Mouse (Mus musculus) limb, embryonic 15.5 days (tissue): ENCODE measurements around the gene Crabp2. TPM values are rescaled to one million over a fixed set of nuclear protein-coding genes. Genes with fewer than 3 reads are reported as not detected.

Source experiments
- ATAC-seq: fragments of 200-750 bp; cut with Nextera tagmentation; 2 replicates; pipeline ENCODE4 v1.8.0; 2017; ENCODE audit warnings: low read depth, moderate TSS enrichment; ENCODE audit not compliant: insufficient number of reproducible peaks, low FRiP score, low TSS enrichment
- H3K27ac ChIP-seq: fragments of 300-500 bp; sonication (generic); 2 replicates; pipeline ENCODE4 v1.5.1; 2015; ENCODE audit warnings: moderate library complexity, mild to moderate bottlenecking, inconsistent platforms
- H3K27me3 ChIP-seq: fragments of 300-500 bp; sonication (generic); 2 replicates; pipeline ENCODE4 v1.6.1; 2015; ENCODE audit warnings: inconsistent platforms
- H3K36me3 ChIP-seq: fragments of 300-500 bp; sonication (generic); 2 replicates; pipeline ENCODE4 v1.6.1; 2015; ENCODE audit warnings: inconsistent platforms
- H3K4me1 ChIP-seq: fragments of 300-500 bp; sonication (generic); 2 replicates; pipeline ENCODE4 v1.6.1; 2015; ENCODE audit warnings: inconsistent platforms
- H3K4me2 ChIP-seq: fragments of 300-500 bp; sonication (generic); 2 replicates; pipeline ENCODE4 v1.6.1; 2015; ENCODE audit warnings: mild to moderate bottlenecking, inconsistent platforms
- H3K4me3 ChIP-seq: fragments of 300-500 bp; sonication (generic); 2 replicates; pipeline ENCODE4 v1.5.1; 2015; ENCODE audit warnings: mild to moderate bottlenecking, inconsistent platforms
- H3K9ac ChIP-seq: fragments of 300-500 bp; sonication (generic); 2 replicates; pipeline ENCODE4 v1.6.1; 2015; ENCODE audit warnings: inconsistent platforms
- H3K9me3 ChIP-seq: fragments of 300-500 bp; sonication (generic); 2 replicates; pipeline ENCODE4 v1.6.1; 2016; ENCODE audit warnings: inconsistent platforms
- WGBS: fragments of 180-500 bp; shearing (Covaris S2); methylation state at CpG from one replicate; pipeline ENCODE4 v1.1.7; 2015; 5-methylcytosine and 5-hydroxymethylcytosine counted together
- polyA plus RNA-seq: library from polyadenylated mRNA; unstranded; fragments of >200 nt; fragmentation: Nextera tagmentation; extraction: Ambion mirVana; gene quantifications from 2 replicates; pipeline ENCODE4 v1.2.1, GENCODE M21; 2015

Gene Crabp2
- polyA plus RNA-seq, 1 experiment from 2014 or later: 274 TPM

DNA sequence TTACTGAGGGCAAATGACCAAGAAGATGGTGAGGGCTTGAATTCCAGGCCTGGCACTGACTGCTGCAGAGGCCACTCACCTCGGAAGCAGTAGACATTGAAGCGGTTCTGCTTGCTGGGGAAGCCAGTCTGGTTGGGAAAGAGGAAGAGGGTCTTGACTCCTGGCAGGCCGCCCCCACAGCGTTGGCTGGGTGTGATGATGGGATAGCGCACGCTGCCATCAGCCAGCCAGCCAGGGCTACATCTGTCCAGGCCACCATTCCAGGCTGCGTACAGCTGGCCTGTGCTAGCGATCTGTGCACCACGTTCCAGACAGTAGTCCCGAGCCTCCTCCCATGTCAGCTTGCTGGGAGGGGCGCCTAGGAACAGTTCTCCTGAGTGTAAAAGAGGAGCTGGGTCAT lies 46.9 kb downstream of the Crabp2 start:
- H3K27ac ChIP-seq: no peak overlapping the region
- H3K4me1 ChIP-seq: peaks cover 24% of the 10 kb centered on the region
- no peak for ATAC-seq
- no peak overlapping the region for H3K4me3 ChIP-seq
- 28% methylated on average over 11 of the region's 11 CpGs for WGBS
- peaks cover 98% of the 10 kb centered on the region for H3K27me3 ChIP-seq
- H3K9ac ChIP-seq: no peak overlapping the region
- H3K36me3 ChIP-seq: no peaks in the 10 kb centered on the region
- H3K9me3 ChIP-seq: no peaks in the 10 kb centered on the region
- no peak overlapping the region for H3K4me2 ChIP-seq

DNA sequence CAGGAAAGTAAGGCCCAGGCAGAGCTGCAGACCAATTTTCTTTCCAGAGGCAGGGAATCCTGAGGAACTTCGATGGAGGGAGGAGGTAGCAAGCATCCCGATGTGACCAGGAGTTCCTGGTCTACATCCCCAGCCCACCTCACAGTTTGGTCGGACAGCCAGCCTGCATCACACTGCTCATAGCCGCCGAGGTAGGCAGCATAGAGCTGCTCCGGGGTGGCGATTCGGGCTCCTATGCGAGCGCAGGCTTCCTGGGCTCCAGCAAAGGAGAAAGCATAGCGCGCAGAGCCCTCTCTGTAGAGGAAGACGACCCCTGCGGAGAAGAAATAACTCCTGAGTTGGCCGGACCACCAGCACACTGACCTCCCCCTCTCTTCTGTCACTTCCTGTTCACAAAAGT lies 47.9 kb downstream of the Crabp2 start:
- 2% methylated on average over 15 of the region's 15 CpGs for WGBS
- peak overlapping the region; percentile 32; the same call in 1 of the 2 replicates for H3K4me3 ChIP-seq
- no peak for ATAC-seq
- peaks cover 97% of the 10 kb centered on the region for H3K27me3 ChIP-seq
- peaks cover 29% of the 10 kb centered on the region for H3K4me1 ChIP-seq
- H3K27ac ChIP-seq: no peak overlapping the region
- no peaks in the 10 kb centered on the region for H3K9me3 ChIP-seq
- no peak overlapping the region; the same call in 1 of the 2 replicates for H3K4me2 ChIP-seq
- H3K9ac ChIP-seq: no peak overlapping the region
- no peaks in the 10 kb centered on the region for H3K36me3 ChIP-seq

DNA sequence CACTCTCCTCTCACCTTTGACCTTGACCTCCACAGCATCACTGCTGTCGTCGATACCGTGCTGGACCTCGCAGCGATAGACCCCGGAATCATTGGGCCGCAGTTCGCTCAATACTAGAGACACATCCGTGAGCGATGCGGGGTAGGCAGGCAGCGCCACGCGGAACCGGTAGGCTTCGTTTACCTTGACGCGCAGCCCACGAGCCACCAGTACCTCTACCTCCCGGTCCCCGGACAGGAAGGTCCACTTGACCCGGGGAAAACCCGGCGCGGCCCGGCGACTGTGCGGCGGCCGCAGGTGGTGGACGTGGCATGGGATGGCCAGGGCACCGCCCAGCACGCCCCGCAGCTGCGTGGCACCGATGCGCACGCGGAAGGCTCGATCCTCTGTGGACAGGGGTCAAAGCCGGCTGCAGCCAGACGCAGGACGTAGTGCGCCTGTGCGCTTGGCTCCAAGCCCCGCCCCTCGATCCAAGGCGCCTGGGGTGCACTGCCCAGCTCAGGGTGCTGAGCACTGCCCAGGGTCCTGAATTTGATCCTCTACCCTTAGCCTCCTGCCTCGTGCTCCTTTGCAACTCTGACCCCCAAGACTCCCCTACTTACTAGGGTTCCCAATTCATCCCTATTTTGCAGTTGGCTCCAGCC lies 48.6 kb downstream of the Crabp2 start:
- Histone ChIP-seq H3K4me1 (peaks cover 29% of the 10 kb centered on the region), H3K9me3 (no peaks in the 10 kb centered on the region), H3K4me3 (peak overlapping the region; percentile 32), H3K4me2 (peak overlapping the region; percentile 41), H3K27ac (no peak overlapping the region), H3K27me3 (peaks cover 99% of the 10 kb centered on the region), H3K36me3 (no peaks in the 10 kb centered on the region), H3K9ac (no peak overlapping the region)
- whole genome bisulfite sequencing: under 1% methylated on average over 49 of the region's 49 CpGs
- no peak for ATAC-seq

DNA sequence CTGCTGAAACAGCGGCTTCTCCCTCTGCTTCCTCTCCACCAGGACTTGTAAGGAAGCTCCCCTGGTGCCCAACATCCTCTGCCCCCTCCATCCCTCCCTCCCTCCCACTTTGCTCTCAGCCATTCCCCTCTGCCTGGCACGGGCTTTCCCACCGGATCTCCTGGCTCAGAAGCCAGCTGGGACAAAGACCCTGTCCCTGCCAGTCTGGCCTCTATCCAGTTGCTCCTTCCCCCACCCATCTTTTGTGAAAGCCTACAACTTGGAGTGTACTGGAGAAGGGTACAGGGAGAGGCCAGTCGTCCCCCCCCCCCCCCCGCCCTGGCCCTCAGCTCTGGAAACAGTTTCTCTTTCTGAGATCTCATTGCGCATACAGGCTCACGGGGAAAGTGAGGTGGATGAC lies 50.3 kb downstream of the Crabp2 start:
- no peak overlapping the region for H3K4me3 ChIP-seq
- peaks cover 99% of the 10 kb centered on the region for H3K27me3 ChIP-seq
- H3K9ac ChIP-seq: no peak overlapping the region
- no peaks in the 10 kb centered on the region for H3K36me3 ChIP-seq
- H3K27ac ChIP-seq: no peak overlapping the region
- H3K4me1 ChIP-seq: peaks cover 36% of the 10 kb centered on the region
- 7% methylated on average over 6 of the region's 7 CpGs for WGBS
- no peak for ATAC-seq
- H3K9me3 ChIP-seq: no peaks in the 10 kb centered on the region
- H3K4me2 ChIP-seq: no peak overlapping the region

DNA sequence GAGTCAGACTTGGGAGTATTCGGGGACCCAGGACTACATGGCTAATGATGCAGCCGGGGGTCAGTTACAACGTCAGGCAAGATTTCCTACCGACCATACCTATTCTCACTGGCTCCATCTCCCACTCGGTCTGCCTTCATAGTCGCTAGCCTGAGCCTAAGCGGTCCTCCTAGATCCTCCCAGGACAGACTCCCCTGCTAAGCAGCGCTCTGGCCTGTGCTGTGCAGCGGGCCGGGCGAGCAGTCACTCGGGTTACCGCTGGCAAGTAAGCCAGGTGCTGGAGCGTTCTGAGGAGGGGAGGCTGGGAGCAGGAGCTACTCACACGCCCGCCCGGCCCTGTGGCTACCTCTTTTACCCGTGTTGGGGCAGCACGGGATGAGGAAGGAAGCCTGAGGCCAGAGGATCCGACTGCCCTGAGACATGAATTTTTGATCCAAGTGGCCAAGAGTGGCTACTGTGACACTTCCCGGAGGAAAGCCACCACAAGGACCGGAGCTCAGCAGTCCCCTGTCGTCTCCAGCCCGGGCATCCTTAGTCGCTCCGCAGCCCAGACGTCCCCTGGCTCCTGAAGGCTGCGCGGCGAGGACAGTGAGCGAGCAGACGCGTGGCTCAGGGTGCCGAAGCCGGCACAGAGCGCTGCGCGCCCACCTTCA lies 50.9 kb downstream of the Crabp2 start:
- peak overlapping the region; percentile 4; the same call in 1 of the 2 replicates for H3K9ac ChIP-seq
- peak overlapping the region; percentile 41 for H3K4me3 ChIP-seq
- no peaks in the 10 kb centered on the region for H3K36me3 ChIP-seq
- 1% methylated on average over 38 of the region's 38 CpGs for WGBS
- peaks cover 36% of the 10 kb centered on the region for H3K4me1 ChIP-seq
- no peaks in the 10 kb centered on the region for H3K9me3 ChIP-seq
- H3K4me2 ChIP-seq: peak overlapping the region; percentile 78
- no peak overlapping the region for H3K27ac ChIP-seq
- ATAC-seq: no peak
- peaks cover 99% of the 10 kb centered on the region for H3K27me3 ChIP-seq

DNA sequence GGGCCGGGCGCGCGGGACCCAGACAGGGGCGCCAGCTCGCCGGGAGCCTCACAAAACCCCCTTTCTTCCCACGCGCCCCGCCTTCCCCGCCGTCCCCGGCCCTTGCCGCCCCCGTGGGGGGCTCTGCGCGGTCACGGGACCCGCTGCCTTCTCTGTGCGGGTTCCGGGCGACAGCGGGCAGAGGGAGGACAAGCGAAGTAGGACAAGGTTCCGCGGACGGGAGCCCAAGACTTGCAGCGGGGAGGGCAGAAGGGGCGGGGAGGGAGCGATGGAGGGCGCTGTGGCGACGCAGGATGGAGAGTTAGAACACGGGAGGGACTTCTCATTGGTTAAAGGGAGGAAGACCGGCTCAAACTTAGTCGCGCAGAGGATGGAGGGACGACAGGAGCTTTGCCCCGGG lies 51.7 kb downstream of the Crabp2 start, which contains the start of gene Bcan:
Bcan (minus strand) TSS at position 50 of the 400 bp plus-strand sequence.
- Histone ChIP-seq H3K36me3 (no peaks in the 10 kb centered on the region), H3K4me2 (peak within 1 kb of the TSS; percentile 78), H3K27me3 (peaks cover 99% of the 10 kb centered on the region), H3K9ac (peak within 1 kb of the TSS; percentile 4), H3K27ac (no peak within 1 kb of the TSS), H3K9me3 (no peaks in the 10 kb centered on the region), H3K4me1 (peaks cover 36% of the 10 kb centered on the region), H3K4me3 (peak within 1 kb of the TSS; percentile 41)
- WGBS: under 1% methylated on average over 39 of the region's 39 CpGs
- ATAC-seq: no peak

DNA sequence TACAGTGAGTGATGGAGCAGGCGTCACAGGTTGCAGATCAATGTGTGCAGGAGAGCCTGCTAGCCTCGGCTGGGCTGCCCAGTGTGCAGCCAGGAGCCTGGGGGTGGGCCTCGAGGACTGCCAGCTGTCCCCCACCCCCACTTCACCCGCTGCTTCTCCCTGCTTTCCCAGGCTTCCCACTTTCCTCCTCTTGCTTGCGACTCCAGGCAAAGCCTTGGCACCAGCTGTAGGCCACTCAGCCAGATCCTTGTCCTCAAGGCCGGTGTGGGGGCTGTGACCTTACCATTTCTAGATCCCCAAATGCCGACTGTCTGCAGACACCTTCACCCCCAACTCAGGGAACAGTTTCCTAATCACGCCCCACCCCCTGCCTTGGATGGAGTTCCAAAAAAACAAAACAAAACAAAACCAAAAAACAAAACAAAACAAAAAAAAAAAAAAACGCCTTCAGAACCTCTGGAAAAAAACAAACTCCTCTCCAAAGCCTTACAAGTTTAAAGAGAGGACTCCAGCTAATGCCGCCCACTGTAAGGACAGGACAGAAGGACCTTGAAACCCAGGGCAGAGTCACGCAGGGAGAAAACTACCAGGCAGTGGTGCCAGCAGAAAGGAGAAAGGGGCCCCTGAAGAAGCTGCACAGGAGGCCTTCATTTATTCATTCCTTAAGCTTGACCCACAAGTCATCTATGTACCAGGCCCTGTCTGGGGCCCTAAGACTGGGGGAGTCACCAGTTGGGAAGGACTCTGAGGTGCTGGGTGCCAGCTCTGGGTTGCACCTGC lies 52.5 kb downstream of the Crabp2 start:
- Histone ChIP-seq H3K4me2 (peak overlapping the region; percentile 78), H3K36me3 (no peaks in the 10 kb centered on the region), H3K27ac (no peak overlapping the region), H3K27me3 (peaks cover 99% of the 10 kb centered on the region), H3K9me3 (no peaks in the 10 kb centered on the region), H3K4me3 (0 out of 2 replicates have a peak overlapping the region, but pooled peaks have one; percentile 41), H3K4me1 (peaks cover 36% of the 10 kb centered on the region), H3K9ac (no peak overlapping the region)
- ATAC-seq: no peak
- WGBS: 13% methylated on average over 11 of the region's 11 CpGs

DNA sequence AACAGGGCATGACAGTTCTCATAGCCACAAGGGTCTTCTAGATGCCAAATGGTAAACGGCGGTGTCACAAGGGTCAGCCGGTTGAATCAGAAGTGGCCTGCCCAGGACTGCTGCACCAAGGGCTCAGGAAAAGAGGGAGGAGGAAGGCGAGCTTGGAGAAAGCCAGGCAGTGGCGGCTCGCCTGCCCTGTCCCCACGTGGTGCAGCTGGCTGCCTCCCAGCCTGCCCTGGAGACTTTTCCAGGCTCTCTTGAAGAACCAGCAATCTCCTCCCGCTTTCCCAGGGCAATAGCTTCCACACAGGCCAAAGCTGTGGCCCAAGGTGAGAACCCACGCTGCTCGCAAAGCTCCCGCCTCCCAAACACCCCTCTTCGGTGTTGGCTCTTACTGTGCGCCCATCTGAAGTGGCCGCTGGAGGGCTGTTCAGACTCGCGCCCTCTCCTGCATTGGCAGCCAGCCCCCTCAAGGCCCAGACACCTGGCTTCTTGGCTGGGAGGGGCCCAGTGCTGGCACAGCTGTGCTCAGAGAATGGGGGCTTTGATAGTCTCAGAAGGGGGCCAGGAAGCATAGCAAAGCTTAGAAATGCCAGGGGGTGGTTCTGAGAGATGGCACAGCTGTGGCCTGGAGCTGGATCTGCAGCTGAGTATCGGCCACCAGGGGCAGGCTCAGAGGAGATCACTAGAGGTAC lies 54.0 kb downstream of the Crabp2 start:
- Histone ChIP-seq H3K27ac (no peak overlapping the region), H3K36me3 (no peaks in the 10 kb centered on the region), H3K9me3 (no peaks in the 10 kb centered on the region), H3K9ac (no peak overlapping the region), H3K4me1 (peaks cover 25% of the 10 kb centered on the region), H3K4me3 (no peak overlapping the region), H3K4me2 (no peak overlapping the region), H3K27me3 (peaks cover 90% of the 10 kb centered on the region)
- ATAC-seq: peak; percentile 56; the same call in 1 of the 2 replicates
- WGBS: 2% methylated on average over 17 of the region's 17 CpGs

Other genes with a start within 250 kb of the Crabp2 start
- 0.36 and 0.59 TPM in 2 replicates for gene Lrrc71, start 200.0 kb upstream of the Crabp2 start, polyA plus RNA-seq
- 0.48 and 0.76 TPM in 2 replicates for gene Ntrk1, start 153.5 kb upstream of the Crabp2 start, polyA plus RNA-seq
- gene Insrr, start 151.7 kb upstream of the Crabp2 start, polyA plus RNA-seq: 0.19 and 0.36 TPM in 2 replicates
- 24.6 and 25.7 TPM in 2 replicates for gene Pear1, start 124.4 kb upstream of the Crabp2 start, polyA plus RNA-seq
- 0.05 TPM in 1 of 2 replicates, not detected in the other for gene Sh2d2a, start 101.9 kb upstream of the Crabp2 start, polyA plus RNA-seq
- 13.1 and 15.0 TPM in 2 replicates for gene Prcc, start 63.1 kb upstream of the Crabp2 start, polyA plus RNA-seq
- gene Hdgf, start 42.3 kb upstream of the Crabp2 start, polyA plus RNA-seq: 223 and 241 TPM in 2 replicates
- gene Mrpl24, start 29.2 kb upstream of the Crabp2 start, polyA plus RNA-seq: 62.9 and 64.3 TPM in 2 replicates
- 48.5 and 56.0 TPM in 2 replicates for gene Isg20l2, start 18.4 kb upstream of the Crabp2 start, polyA plus RNA-seq
- gene Rrnad1, start 17.9 kb upstream of the Crabp2 start, polyA plus RNA-seq: 18.4 and 18.5 TPM in 2 replicates
- 26.6 and 37.2 TPM in 2 replicates for gene Nes, start 22.4 kb downstream of the Crabp2 start, polyA plus RNA-seq
- gene Bcan, start 51.6 kb downstream of the Crabp2 start, polyA plus RNA-seq: 0.72 and 1.1 TPM in 2 replicates
- not detected in 2 replicates for gene Hapln2, start 78.9 kb downstream of the Crabp2 start, polyA plus RNA-seq
- gene Gpatch4, start 94.4 kb downstream of the Crabp2 start, polyA plus RNA-seq: 29.4 and 32.6 TPM in 2 replicates
- gene Naxe, start 109.8 kb downstream of the Crabp2 start, polyA plus RNA-seq: 184 and 193 TPM in 2 replicates
- gene Ttc24, start 129.6 kb downstream of the Crabp2 start, polyA plus RNA-seq: not detected in 2 replicates
- gene Iqgap3, start 133.3 kb downstream of the Crabp2 start, polyA plus RNA-seq: 17.6 and 17.8 TPM in 2 replicates
- gene Mef2d, start 193.7 kb downstream of the Crabp2 start, polyA plus RNA-seq: 23.3 and 29.8 TPM in 2 replicates